In genomic region chr11:61123886-61124285, GRCm38 (mm10) we compare ENCODE assay signal across 22 mouse cellular contexts. TPM values are rescaled to one million over a fixed set of nuclear protein-coding genes. Genes with fewer than 3 reads are reported as not detected.
DNase-seq lines count a peak whose midpoint lies in the region; ATAC-seq and TF ChIP-seq lines count a peak whose summit lies in the region.
"Had no signal": no experiment of that assay in that cellular context is flagged by ENCODE, and none has a peak within 500 bp of the region (broad histone marks: within the 10 kb centered on the region; RNA-seq: fewer than 3 reads in every experiment).

No protein-coding gene starts in this region.

- dilution Hi-C loops in CH12.LX (cut with MboI; ENCODE audit: extremely low pct_ligation_motif_present, extremely low pct_unique_long_range_greater_than_20kb, low sequenced_read_pairs), result no loop called here

- TF ChIP-seq RAD21 in CH12.LX (IDR thresholded peaks at IDR 0.05; ENCODE audit: low read depth, low read length), result peak; percentile 57

- WGBS in spleen, adult 2 months, result 84% methylated on average over 3 of the region's 3 CpGs

- peak overlapping the region; percentile 16 for H3K4me3 ChIP-seq in megakaryocyte, embryonic 14.5 days (replicated peaks)
- no peak overlapping the region for H3K4me3 ChIP-seq in spleen, adult 2 months (ENCODE audit: extremely low read depth, insufficient read depth, insufficient read length)
- peak overlapping the region in 1 of 3 experiments; percentile 34 for H3K4me3 ChIP-seq in CH12.LX (replicated peaks in 1 of 3; ENCODE audit: low read depth in 2 of 3, low read length in 2 of 3, poor library complexity in 1 of 3)

- peaks cover 15% of the 10 kb centered on the region for H3K79me2 ChIP-seq in CH12.LX (replicated peaks; ENCODE audit: control insufficient read depth, extremely low read depth, insufficient read depth, poor library complexity, severe bottlenecking)

- no peak overlapping the region for H3K9ac ChIP-seq in CH12.LX (ENCODE audit: insufficient read depth, low read depth)

- in situ Hi-C loops in CH12.LX (cut with MboI; ENCODE audit: low pct_ligation_motif_present, low pct_unique_long_range_greater_than_20kb, low sequenced_read_pairs), result no loop called here

- TF ChIP-seq EP300 in CH12.LX (IDR thresholded peaks at IDR 0.05; ENCODE audit: low read length), result no peak

- H3K9me3 ChIP-seq in megakaryocyte, embryonic 14.5 days, result peaks cover 13% of the 10 kb centered on the region
- peaks cover 7% of the 10 kb centered on the region for H3K9me3 ChIP-seq in CH12.LX (replicated peaks; ENCODE audit: low read length)
- H3K9me3 ChIP-seq: G1E had no signal

- H3K27ac ChIP-seq in spleen, adult 2 months (ENCODE audit: insufficient read depth, low read length), result 0 out of 2 replicates have a peak overlapping the region, but pooled peaks have one; percentile 2
- peak overlapping the region; percentile 92 for H3K27ac ChIP-seq in CH12.LX (ENCODE audit: insufficient read depth, low read depth)

- no peak for TF ChIP-seq POLR2A in spleen, adult 2 months (IDR thresholded peaks at IDR 0.05; ENCODE audit: low read depth, low read length)
- TF ChIP-seq POLR2A in CH12.LX (IDR thresholded peaks at IDR 0.05; ENCODE audit: low read depth, low read length), result no peak

- H3K27me3 ChIP-seq in megakaryocyte, embryonic 14.5 days (replicated peaks), result peaks cover 37% of the 10 kb centered on the region
- H3K27me3 ChIP-seq in spleen, adult 2 months (ENCODE audit: control insufficient read depth, insufficient read depth, low read length), result no peaks in the 10 kb centered on the region
- no peaks in the 10 kb centered on the region for H3K27me3 ChIP-seq in CH12.LX (replicated peaks)
- H3K27me3 ChIP-seq: Patski had no signal

- H3K36me3 ChIP-seq in megakaryocyte, embryonic 14.5 days (replicated peaks; ENCODE audit: low read length), result no peaks in the 10 kb centered on the region
- H3K36me3 ChIP-seq in spleen, adult 2 months (ENCODE audit: control insufficient read depth, insufficient read depth, low read length), result no peaks in the 10 kb centered on the region
- H3K36me3 ChIP-seq in CH12.LX (replicated peaks in 1 of 2; ENCODE audit: control insufficient read depth in 1 of 2, insufficient read depth in 1 of 2, low read length in 1 of 2), result peaks cover 0 to under 1% of the 10 kb centered on the region in 2 experiments
- H3K36me3 ChIP-seq: G1E had no signal

- no peak overlapping the region for H3K4me2 ChIP-seq in CH12.LX (ENCODE audit: insufficient read depth, low read depth, poor library complexity, severe bottlenecking)

- no peaks in the 10 kb centered on the region for H3K4me1 ChIP-seq in megakaryocyte, embryonic 14.5 days
- peaks cover 17% of the 10 kb centered on the region; the same call in 1 of the 2 replicates for H3K4me1 ChIP-seq in spleen, adult 2 months (ENCODE audit: control insufficient read depth, insufficient read depth, insufficient read length)
- H3K4me1 ChIP-seq in CH12.LX (ENCODE audit: control insufficient read depth in 1 of 2, insufficient read depth in 2 of 2), result peaks cover 37 to 68% of the 10 kb centered on the region in 2 experiments

- no peak for ATAC-seq in megakaryocyte, adult 5-6 weeks (ENCODE audit: poor library complexity, severe bottlenecking)
- ATAC-seq: activated CD4-positive, CD25-positive, alpha-beta regulatory T cell, adult 4 months; CD4-positive, CD25-positive, alpha-beta regulatory T cell, adult 4 months; Patski had no signal

- no peak for TF ChIP-seq CTCF in spleen, adult 2 months (IDR thresholded peaks at IDR 0.05; ENCODE audit: extremely low read depth, insufficient read depth, insufficient read length, insufficient replicate concordance)
- TF ChIP-seq CTCF in CH12.LX (conservative IDR thresholded peaks at IDR 0.05 in 1 of 2, IDR thresholded peaks at IDR 0.05 in 1 of 2; ENCODE audit: low read depth in 2 of 2, low read length in 2 of 2), result peak in 1 of 2 experiments; percentile 63; a peak in 2 of 4 replicates

- no peak for DNase-seq in spleen, adult 2 months (ENCODE audit: low read depth in 1 of 2, low spot score in 2 of 2)
- no peak for DNase-seq in spleen, postnatal 14 days (ENCODE audit: low spot score in 2 of 2)
- no peak for DNase-seq in CH12.LX (ENCODE audit: extremely low read depth)
- DNase-seq in right cerebral cortex, postnatal 10 days (ENCODE audit: low spot score in 2 of 2), result no peak
- DNase-seq: adrenal gland, adult 2 months; adrenal gland, adult 8-10 months; adrenal gland, postnatal 10 days; adrenal gland, postnatal 14 days; adrenal gland, postnatal 25 days; adrenal gland, postnatal 36 days; B cell, adult 2 months; cerebellum, adult 11 months; cerebellum, adult 11-12 months; cerebellum, adult 18-20 months; cerebellum, adult 2 months had no signal

TF ChIP-seq in CH12.LX, 34 proteins besides CTCF, POLR2A, EP300 and RAD21:
- peak; percentile 64 for TF ChIP-seq SMC3 (IDR thresholded peaks at IDR 0.05; ENCODE audit: low read depth, low read length)
- no peak for TF ChIP-seq USF1 (IDR thresholded peaks at IDR 0.05; ENCODE audit: low read depth, low read length)
- 0 out of 2 replicates have a peak, but pooled peaks have one; percentile 9 for TF ChIP-seq BHLHE40 (IDR thresholded peaks at IDR 0.05; ENCODE audit: low read depth, low read length)
- no peak for TF ChIP-seq TCF12 (IDR thresholded peaks at IDR 0.05; ENCODE audit: low read depth, low read length)
- no peak for TF ChIP-seq ZC3H11A (IDR thresholded peaks at IDR 0.05; ENCODE audit: low read depth, low read length)
- TF ChIP-seq GABPA (IDR thresholded peaks at IDR 0.05; ENCODE audit: insufficient replicate concordance, low read depth, low read length), result no peak
- no peak for TF ChIP-seq KAT2A (IDR thresholded peaks at IDR 0.05; ENCODE audit: insufficient replicate concordance, low read length)
- TF ChIP-seq MAFK (IDR thresholded peaks at IDR 0.05; ENCODE audit: insufficient replicate concordance, low read length), result no peak
- peak; percentile 20; the same call in 1 of the 2 replicates for TF ChIP-seq IRF4 (IDR thresholded peaks at IDR 0.05; ENCODE audit: low read depth, low read length)

RNA-seq across cellular contexts. Expression of gene Tnfrsf13b, which starts 2.7 kb away (rescaled TPM):
- polyA plus RNA-seq in megakaryocyte, embryonic 14.5 days (2012; ENCODE audit: insufficient read depth, low replicate concordance), result 28.3 and 47.0 TPM in 2 replicates
- total RNA-seq in megakaryocyte, adult 5-6 weeks (2015), result 59.3 and 72.4 TPM in 2 replicates
- total RNA-seq in megakaryocyte, adult 5-6 weeks (2017), result 82.6 and 119 TPM in 2 replicates
- 221 and 304 TPM in 2 replicates for polyA plus RNA-seq in spleen, adult 2 months (2012; rRNA removed)
- 260 and 365 TPM in 2 replicates for total RNA-seq in CH12.LX (2012; rRNA removed)
- total RNA-seq in CH12.LX (2014; rRNA removed), result 338 and 355 TPM in 2 replicates
- polyA plus RNA-seq in CH12.LX (2012; ENCODE audit: insufficient read length, low read depth), result 299 and 356 TPM in 2 replicates
- polyA plus RNA-seq: C2C12, Patski had no signal

RNA-seq across cellular contexts. Expression of gene Usp22, which starts 51.0 kb away (rescaled TPM):
- 6.4 and 11.4 TPM in 2 replicates for polyA plus RNA-seq in megakaryocyte, embryonic 14.5 days (2012; ENCODE audit: insufficient read depth, low replicate concordance)
- total RNA-seq in megakaryocyte, adult 5-6 weeks (2015), result 22.8 and 28.6 TPM in 2 replicates
- total RNA-seq in megakaryocyte, adult 5-6 weeks (2017), result 40.3 and 47.4 TPM in 2 replicates
- 17.5 and 22.2 TPM in 2 replicates for polyA plus RNA-seq in spleen, adult 2 months (2012; rRNA removed)
- total RNA-seq in CH12.LX (2012; rRNA removed) (56.7 and 65.3 TPM in 2 replicates), CH12.LX (2014; rRNA removed) (51.9 and 54.7 TPM in 2 replicates)
- polyA plus RNA-seq in CH12.LX (2012; ENCODE audit: insufficient read length, low read depth), result 38.9 and 48.1 TPM in 2 replicates
